Mouse (Mus musculus): ENCODE data around the gene Med23. TPM values are rescaled to one million over a fixed set of nuclear protein-coding genes. Genes with fewer than 3 reads are reported as not detected.

The Med23 gene
- polyA plus RNA-seq, 1 experiment from 2014 or later = 20.5 TPM

GRCm38 (mm10) chr10:24950223-24950622, 80.4 kb downstream of the Med23 start:
- Histone ChIP-seq H3K4me3 (ENCODE audit: low read length) (no peak overlapping the region), H3K4me1 (ENCODE audit: control insufficient read depth, insufficient read depth, low read depth, low read length) (no peaks in the 10 kb centered on the region), H3K9me3 (ENCODE audit: control insufficient read depth, low read length) (no peaks in the 10 kb centered on the region), H3K36me3 (ENCODE audit: control insufficient read depth, insufficient read depth, low read length) (no peaks in the 10 kb centered on the region), H3K9ac (ENCODE audit: low read depth, low read length) (no peak overlapping the region), H3K27me3 (replicated peaks; ENCODE audit: control insufficient read depth, insufficient read depth, low read length) (no peaks in the 10 kb centered on the region), H3K27ac (ENCODE audit: low read depth, low read length) (no peak overlapping the region), H3K4me2 (ENCODE audit: low read length) (no peak overlapping the region)
- no peak for ATAC-seq
- WGBS = 78% methylated on average over 4 of the region's 4 CpGs

- WGBS = 89% methylated on average over 8 of the region's 8 CpGs
- ATAC-seq = no peak
Observed at GRCm38 (mm10) chr10:24951575-24951974, 81.8 kb downstream of the Med23 start.

GRCm38 (mm10) chr10:24952549-24952948, 82.8 kb downstream of the Med23 start:
- Histone ChIP-seq H3K9me3 (ENCODE audit: control insufficient read depth, low read length) (no peaks in the 10 kb centered on the region), H3K27me3 (replicated peaks; ENCODE audit: control insufficient read depth, insufficient read depth, low read length) (no peaks in the 10 kb centered on the region), H3K4me1 (ENCODE audit: control insufficient read depth, insufficient read depth, low read depth, low read length) (no peaks in the 10 kb centered on the region), H3K36me3 (ENCODE audit: control insufficient read depth, insufficient read depth, low read length) (no peaks in the 10 kb centered on the region), H3K4me3 (ENCODE audit: low read length) (no peak overlapping the region), H3K4me2 (ENCODE audit: low read length) (no peak overlapping the region), H3K9ac (ENCODE audit: low read depth, low read length) (no peak overlapping the region), H3K27ac (ENCODE audit: low read depth, low read length) (no peak overlapping the region)
- no peak for ATAC-seq
- WGBS = 73% methylated on average over 7 of the region's 7 CpGs

More at GRCm38 (mm10) chr10:24951575-24951974, 81.8 kb downstream of the Med23 start:
- Histone ChIP-seq H3K4me2 (ENCODE audit: low read length) (no peak overlapping the region), H3K9ac (ENCODE audit: low read depth, low read length) (no peak overlapping the region), H3K4me3 (ENCODE audit: low read length) (no peak overlapping the region), H3K27me3 (replicated peaks; ENCODE audit: control insufficient read depth, insufficient read depth, low read length) (no peaks in the 10 kb centered on the region), H3K36me3 (ENCODE audit: control insufficient read depth, insufficient read depth, low read length) (no peaks in the 10 kb centered on the region), H3K27ac (ENCODE audit: low read depth, low read length) (no peak overlapping the region), H3K9me3 (ENCODE audit: control insufficient read depth, low read length) (no peaks in the 10 kb centered on the region), H3K4me1 (ENCODE audit: control insufficient read depth, insufficient read depth, low read depth, low read length) (no peaks in the 10 kb centered on the region)

GRCm38 (mm10) chr10:24953876-24954275, 84.1 kb downstream of the Med23 start:
- Histone ChIP-seq H3K9me3 (ENCODE audit: control insufficient read depth, low read length) (no peaks in the 10 kb centered on the region), H3K4me1 (ENCODE audit: control insufficient read depth, insufficient read depth, low read depth, low read length) (no peaks in the 10 kb centered on the region; the same call in none of the 2 replicates), H3K36me3 (ENCODE audit: control insufficient read depth, insufficient read depth, low read length) (no peaks in the 10 kb centered on the region), H3K4me2 (ENCODE audit: low read length) (no peak overlapping the region), H3K4me3 (ENCODE audit: low read length) (no peak overlapping the region), H3K27me3 (replicated peaks; ENCODE audit: control insufficient read depth, insufficient read depth, low read length) (no peaks in the 10 kb centered on the region), H3K9ac (ENCODE audit: low read depth, low read length) (no peak overlapping the region), H3K27ac (ENCODE audit: low read depth, low read length) (no peak overlapping the region)
- no peak for ATAC-seq
- WGBS = 81% methylated on average over 6 of the region's 6 CpGs

GRCm38 (mm10) chr10:24958280-24959042, 88.7 kb downstream of the Med23 start:
- H3K9me3 ChIP-seq (ENCODE audit: control insufficient read depth, low read length) = no peaks in the 10 kb centered on the region

GRCm38 (mm10) chr10:24959043-24959916, 89.5 kb downstream of the Med23 start:
- no peak for ATAC-seq
- H3K27ac ChIP-seq (ENCODE audit: low read depth, low read length) = no peak overlapping the region
- H3K36me3 ChIP-seq (ENCODE audit: control insufficient read depth, insufficient read depth, low read length) = no peaks in the 10 kb centered on the region
- WGBS = 45% methylated on average over 15 of the region's 15 CpGs
- no peaks in the 10 kb centered on the region for H3K27me3 ChIP-seq (replicated peaks; ENCODE audit: control insufficient read depth, insufficient read depth, low read length)
- H3K4me3 ChIP-seq (ENCODE audit: low read length) = no peak overlapping the region
- H3K9me3 ChIP-seq (ENCODE audit: control insufficient read depth, low read length) = no peaks in the 10 kb centered on the region
- peak overlapping the region; percentile 20 for H3K4me2 ChIP-seq (ENCODE audit: low read length)
- H3K4me1 ChIP-seq (ENCODE audit: control insufficient read depth, insufficient read depth, low read depth, low read length) = peaks cover 3% of the 10 kb centered on the region
- no peak overlapping the region for H3K9ac ChIP-seq (ENCODE audit: low read depth, low read length)

More at GRCm38 (mm10) chr10:24958280-24959042, 88.7 kb downstream of the Med23 start:
- H3K27ac ChIP-seq (ENCODE audit: low read depth, low read length) = no peak overlapping the region
- H3K9ac ChIP-seq (ENCODE audit: low read depth, low read length) = no peak overlapping the region
- no peaks in the 10 kb centered on the region for H3K27me3 ChIP-seq (replicated peaks; ENCODE audit: control insufficient read depth, insufficient read depth, low read length)
- no peak overlapping the region for H3K4me3 ChIP-seq (ENCODE audit: low read length)
- 79% methylated on average over 15 of the region's 15 CpGs for WGBS
- no peaks in the 10 kb centered on the region for H3K36me3 ChIP-seq (ENCODE audit: control insufficient read depth, insufficient read depth, low read length)
- peaks cover 3% of the 10 kb centered on the region for H3K4me1 ChIP-seq (ENCODE audit: control insufficient read depth, insufficient read depth, low read depth, low read length)
- no peak overlapping the region for H3K4me2 ChIP-seq (ENCODE audit: low read length)
- ATAC-seq = no peak

GRCm38 (mm10) chr10:24961112-24961511, 91.3 kb downstream of the Med23 start:
- Histone ChIP-seq H3K36me3 (ENCODE audit: control insufficient read depth, insufficient read depth, low read length) (no peaks in the 10 kb centered on the region), H3K4me1 (ENCODE audit: control insufficient read depth, insufficient read depth, low read depth, low read length) (peaks cover 3% of the 10 kb centered on the region), H3K27ac (ENCODE audit: low read depth, low read length) (no peak overlapping the region), H3K4me3 (ENCODE audit: low read length) (no peak overlapping the region), H3K9me3 (ENCODE audit: control insufficient read depth, low read length) (no peaks in the 10 kb centered on the region), H3K9ac (ENCODE audit: low read depth, low read length) (no peak overlapping the region), H3K27me3 (replicated peaks; ENCODE audit: control insufficient read depth, insufficient read depth, low read length) (no peaks in the 10 kb centered on the region), H3K4me2 (ENCODE audit: low read length) (no peak overlapping the region)
- 57% methylated on average over 2 of the region's 2 CpGs for WGBS
- ATAC-seq = peak; percentile 57; the same call in 1 of the 2 replicates

- H3K9me3 ChIP-seq (ENCODE audit: control insufficient read depth, low read length) = no peaks in the 10 kb centered on the region
- ATAC-seq = no peak
- H3K9ac ChIP-seq (ENCODE audit: low read depth, low read length) = no peak overlapping the region
- no peaks in the 10 kb centered on the region for H3K36me3 ChIP-seq (ENCODE audit: control insufficient read depth, insufficient read depth, low read length)
- peaks cover 3% of the 10 kb centered on the region for H3K4me1 ChIP-seq (ENCODE audit: control insufficient read depth, insufficient read depth, low read depth, low read length)
- no peak overlapping the region for H3K27ac ChIP-seq (ENCODE audit: low read depth, low read length)
- H3K27me3 ChIP-seq (replicated peaks; ENCODE audit: control insufficient read depth, insufficient read depth, low read length) = no peaks in the 10 kb centered on the region
- H3K4me3 ChIP-seq (ENCODE audit: low read length) = no peak overlapping the region
- no peak overlapping the region for H3K4me2 ChIP-seq (ENCODE audit: low read length)
- 33% methylated on average over 2 of the region's 2 CpGs for WGBS
Observed at GRCm38 (mm10) chr10:24961889-24962288, 92.1 kb downstream of the Med23 start.

Data from hindbrain, embryonic 16.5 days (tissue).